In the genomic region with DNA sequence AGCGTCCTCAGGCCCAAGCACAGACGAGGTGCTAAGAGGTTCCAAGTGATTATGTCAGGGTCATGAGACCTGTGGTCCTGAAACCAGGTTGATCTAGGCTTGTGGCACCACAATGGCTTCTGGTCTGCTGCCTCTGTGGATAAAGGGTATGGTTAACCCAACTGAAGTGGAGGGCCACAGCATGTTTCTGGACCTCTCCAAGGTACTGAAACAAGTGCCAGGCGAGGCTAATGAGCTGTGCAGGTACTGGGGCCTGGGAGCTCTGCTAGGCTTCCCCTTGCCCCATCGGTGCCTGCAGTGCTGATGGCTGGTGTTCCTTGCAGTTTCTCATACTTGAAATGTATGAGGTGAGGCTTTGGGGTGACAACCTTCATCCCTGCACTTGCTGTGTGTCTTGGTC, we compare ENCODE assay signal across 12 mouse cellular contexts. TPM values are rescaled to one million over a fixed set of nuclear protein-coding genes. Genes with fewer than 3 reads are reported as not detected.
A peak's percentile ranks its signal among the peaks of the same experiment; 100 is the strongest.
DNase-seq lines count a peak whose midpoint lies in the region; ATAC-seq lines count a peak whose summit lies in the region.
"Had no signal": no experiment of that assay in that cellular context is flagged by ENCODE, and none has a peak within 500 bp of the region (broad histone marks: within the 10 kb centered on the region; RNA-seq: fewer than 3 reads in every experiment).

No protein-coding gene starts in this region.

- WGBS in heart, embryonic 11.5 days (ENCODE audit: insufficient replicate concordance): 47% methylated on average over 4 of the region's 4 CpGs
- 56% methylated on average over 4 of the region's 4 CpGs for WGBS in hindbrain, embryonic 15.5 days

- DNase-seq in heart, adult 9 months (ENCODE audit: low spot score in 2 of 2): no peak
- DNase-seq in thymus, postnatal 0 days (ENCODE audit: low spot score): peak; percentile 57
- no peak for DNase-seq in thymus, postnatal 25 days
- peak; percentile 19 for DNase-seq in yolk sac, embryonic 10.5 days (ENCODE audit: low spot score)
- DNase-seq in left cerebral cortex, postnatal 4 days: no peak
- DNase-seq in spleen, adult 18-20 months: no peak
- DNase-seq: gastrocnemius, postnatal 36 days; lung, postnatal 14 days had no signal

- no peaks in the 10 kb centered on the region for H3K36me3 ChIP-seq in heart, embryonic 11.5 days (ENCODE audit: control insufficient read depth, insufficient read depth, low read length)
- H3K36me3 ChIP-seq in hindbrain, embryonic 15.5 days: no peaks in the 10 kb centered on the region
- H3K36me3 ChIP-seq: embryonic facial prominence, embryonic 12.5 days; stomach, embryonic 15.5 days had no signal

- H3K9ac ChIP-seq in heart, embryonic 11.5 days (ENCODE audit: low read depth, low read length): no peak overlapping the region
- H3K9ac ChIP-seq in hindbrain, embryonic 15.5 days: no peak overlapping the region
- H3K9ac ChIP-seq: embryonic facial prominence, embryonic 12.5 days; stomach, embryonic 15.5 days had no signal

- H3K9me3 ChIP-seq in heart, embryonic 11.5 days (replicated peaks; ENCODE audit: control insufficient read depth, low read length): no peaks in the 10 kb centered on the region
- no peaks in the 10 kb centered on the region for H3K9me3 ChIP-seq in hindbrain, embryonic 15.5 days
- H3K9me3 ChIP-seq: embryonic facial prominence, embryonic 12.5 days; stomach, embryonic 15.5 days had no signal

- no peak for ATAC-seq in heart, embryonic 11.5 days (replicated peaks; ENCODE audit: insufficient number of reproducible peaks, low FRiP score, low TSS enrichment)
- ATAC-seq in hindbrain, embryonic 15.5 days (ENCODE audit: low FRiP score, low read depth): no peak

- intact Hi-C loops in left cerebral cortex, postnatal 4 days (cut with DNase I): no loop called here

- H3K4me1 ChIP-seq in heart, embryonic 11.5 days (ENCODE audit: control insufficient read depth, insufficient read depth, low read length): peaks cover 33% of the 10 kb centered on the region
- H3K4me1 ChIP-seq in hindbrain, embryonic 15.5 days (replicated peaks): peaks cover 78% of the 10 kb centered on the region

- peak overlapping the region; percentile 34 for H3K4me2 ChIP-seq in heart, embryonic 11.5 days
- H3K4me2 ChIP-seq in hindbrain, embryonic 15.5 days: no peak overlapping the region
- H3K4me2 ChIP-seq: embryonic facial prominence, embryonic 12.5 days had no signal

- no peak overlapping the region for H3K4me3 ChIP-seq in heart, embryonic 11.5 days (ENCODE audit: low read depth, low read length)
- no peak overlapping the region for H3K4me3 ChIP-seq in hindbrain, embryonic 15.5 days
- H3K4me3 ChIP-seq: embryonic facial prominence, embryonic 12.5 days; stomach, embryonic 15.5 days had no signal

- no peak overlapping the region for H3K27ac ChIP-seq in heart, embryonic 11.5 days (ENCODE audit: low read depth, low read length)
- peak overlapping the region; percentile 83 for H3K27ac ChIP-seq in hindbrain, embryonic 15.5 days (replicated peaks)
- H3K27ac ChIP-seq: embryonic facial prominence, embryonic 12.5 days; stomach, embryonic 15.5 days had no signal

- H3K27me3 ChIP-seq in heart, embryonic 11.5 days (ENCODE audit: control insufficient read depth, insufficient read depth, low read length): peaks cover 41% of the 10 kb centered on the region
- H3K27me3 ChIP-seq in hindbrain, embryonic 15.5 days: no peaks in the 10 kb centered on the region

RNA-seq across cellular contexts. Expression of a gene that starts 38.2 kb away (rescaled TPM):
- 5.2 and 5.4 TPM in 2 replicates for polyA plus RNA-seq in heart, embryonic 11.5 days (2014; fragmentation: Nextera tagmentation; extraction: Ambion mirVana)
- polyA plus RNA-seq in thymus, postnatal 0 days (2015; fragmentation: Nextera tagmentation; extraction: Ambion mirVana): 15.2 and 16.7 TPM in 2 replicates
- polyA plus RNA-seq in hindbrain, embryonic 15.5 days (2015; fragmentation: Nextera tagmentation; extraction: Ambion mirVana): 19.1 and 21.2 TPM in 2 replicates
- 10 to 100 TPM; 20.7 to 20.8 TPM for total RNA-seq in left cerebral cortex, postnatal 4 days (2021)

RNA-seq across cellular contexts. Expression of a gene that starts 38.2 kb away (rescaled TPM):
- polyA plus RNA-seq in heart, embryonic 11.5 days (2014; fragmentation: Nextera tagmentation; extraction: Ambion mirVana): 15.4 and 17.5 TPM in 2 replicates
- polyA plus RNA-seq in thymus, postnatal 0 days (2015; fragmentation: Nextera tagmentation; extraction: Ambion mirVana): 13.8 and 14.0 TPM in 2 replicates
- 15.6 and 17.1 TPM in 2 replicates for polyA plus RNA-seq in hindbrain, embryonic 15.5 days (2015; fragmentation: Nextera tagmentation; extraction: Ambion mirVana)
- 10 to 100 TPM; 17.4 to 17.8 TPM for total RNA-seq in left cerebral cortex, postnatal 4 days (2021)

Comparison
In these comparisons a context has a peak if more than half of its experiments do, and no peak if none do; other contexts are left out.
1. DNase-seq: peak in thymus, postnatal 0 days (single experiment) and yolk sac, embryonic 10.5 days (single experiment); none in heart, adult 9 months (0 of 2), thymus, postnatal 25 days (single experiment), left cerebral cortex, postnatal 4 days (single experiment) and spleen, adult 18-20 months (0 of 2).